In the genomic region with DNA sequence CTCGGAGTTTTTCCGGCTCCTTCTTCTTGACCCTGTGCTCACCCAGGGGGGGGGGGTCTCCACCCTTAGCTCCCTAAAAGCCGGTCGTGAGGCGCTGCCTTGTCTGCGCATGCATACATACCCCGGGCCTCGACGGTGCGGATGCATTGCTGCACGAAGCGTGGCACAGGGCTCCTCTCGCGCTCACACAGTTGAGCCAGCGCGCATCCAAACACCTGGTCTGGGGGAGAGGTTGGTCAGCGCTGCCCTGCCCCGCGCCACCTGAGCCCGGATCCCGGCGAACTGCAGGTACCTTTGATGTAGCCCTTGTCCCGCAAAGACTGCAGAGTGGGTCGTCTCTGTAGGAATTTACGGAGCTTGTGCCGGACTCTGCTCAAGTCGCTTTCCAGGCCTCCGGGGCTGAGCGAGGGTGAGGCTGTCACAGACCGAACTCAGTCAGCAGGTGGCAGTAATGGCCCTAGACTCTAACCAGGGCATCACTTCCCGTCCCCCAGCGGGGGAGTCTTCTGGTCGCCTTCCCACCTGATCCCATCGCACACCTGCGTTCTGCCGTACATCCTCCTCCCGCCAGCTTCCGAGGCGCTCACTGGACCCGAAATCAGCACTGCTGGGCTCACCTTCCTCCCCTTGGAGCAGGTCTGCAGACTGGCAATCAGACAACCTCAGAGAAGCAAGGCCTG, we compare ENCODE assay signal across 7 mouse cellular contexts. TPM values are rescaled to one million over a fixed set of nuclear protein-coding genes. Genes with fewer than 3 reads are reported as not detected.
DNase-seq lines count a peak whose midpoint lies in the region; ATAC-seq and TF ChIP-seq lines count a peak whose summit lies in the region.

No protein-coding gene starts in this region.

- H3K36me3 ChIP-seq in ES-Bruce4 (ENCODE audit: control insufficient read depth, insufficient read depth, low read length, poor library complexity, severe bottlenecking) = no peaks in the 10 kb centered on the region
- no peaks in the 10 kb centered on the region for H3K36me3 ChIP-seq in heart, postnatal 0 days (replicated peaks; ENCODE audit: control insufficient read depth, insufficient read depth, low read length)
- H3K36me3 ChIP-seq in midbrain, embryonic 14.5 days (ENCODE audit: control insufficient read depth, insufficient read depth, low read length) = no peaks in the 10 kb centered on the region

- peak overlapping the region; percentile 56 for H3K4me2 ChIP-seq in heart, postnatal 0 days (ENCODE audit: low read depth, low read length)
- H3K4me2 ChIP-seq in midbrain, embryonic 14.5 days (ENCODE audit: low read length) = peak overlapping the region; percentile 55

- peak; percentile 81 for TF ChIP-seq CTCF in ES-Bruce4 (IDR thresholded peaks at IDR 0.05; ENCODE audit: low read depth, low read length)
- TF ChIP-seq CTCF in heart, postnatal 0 days (IDR thresholded peaks at IDR 0.05; ENCODE audit: low read depth) = peak; percentile 52

- H3K27ac ChIP-seq in ES-Bruce4 (ENCODE audit: insufficient read depth, low read length) = no peak overlapping the region
- H3K27ac ChIP-seq in heart, postnatal 0 days (ENCODE audit: low read depth) = no peak overlapping the region
- H3K27ac ChIP-seq in midbrain, embryonic 14.5 days (replicated peaks; ENCODE audit: low read depth, low read length) = no peak overlapping the region

- ATAC-seq in heart, postnatal 0 days (ENCODE audit: insufficient read depth, low read depth) = peak; percentile 57
- 0 out of 2 replicates have a peak, but pooled peaks have one; percentile 34 for ATAC-seq in midbrain, embryonic 14.5 days (ENCODE audit: low FRiP score, low TSS enrichment)

- H3K9me3 ChIP-seq in ES-Bruce4 (replicated peaks; ENCODE audit: control insufficient read depth, insufficient read depth, low read length, poor library complexity, severe bottlenecking) = no peaks in the 10 kb centered on the region
- no peaks in the 10 kb centered on the region for H3K9me3 ChIP-seq in heart, postnatal 0 days (replicated peaks; ENCODE audit: control insufficient read depth, low read length)
- no peaks in the 10 kb centered on the region for H3K9me3 ChIP-seq in midbrain, embryonic 14.5 days (ENCODE audit: control insufficient read depth, low read length)

- peak overlapping the region; percentile 40 for H3K4me3 ChIP-seq in ES-Bruce4 (ENCODE audit: low read depth, low read length)
- peak overlapping the region; percentile 15 for H3K4me3 ChIP-seq in heart, postnatal 0 days (ENCODE audit: low read depth, low read length)
- peak overlapping the region; percentile 25 for H3K4me3 ChIP-seq in midbrain, embryonic 14.5 days (replicated peaks; ENCODE audit: low read depth, low read length)

- peak; percentile 85 for DNase-seq in R1 (ENCODE audit: low read depth, low spot score)
- peak; percentile 43 for DNase-seq in embryo, embryonic 11.5 days (ENCODE audit: low read depth, low spot score)
- no peak for DNase-seq in heart, postnatal 0 days (ENCODE audit: low spot score)
- peak; percentile 79 to 86 for DNase-seq in kidney, postnatal 4 days
- peak; percentile 76 for DNase-seq in midbrain, embryonic 14.5 days
- no peak for DNase-seq in c-Kit-positive CD71-positive TER-119-positive erythroid progenitor cells, embryonic 14.5 days (ENCODE audit: low spot score)

- 22% methylated on average over 40 of the region's 40 CpGs for WGBS in heart, postnatal 0 days
- WGBS in midbrain, embryonic 14.5 days = 17% methylated on average over 40 of the region's 40 CpGs

- no peak for TF ChIP-seq EP300 in ES-Bruce4 (IDR thresholded peaks at IDR 0.05; ENCODE audit: insufficient read depth, low read depth, low read length)
- TF ChIP-seq EP300 in heart, postnatal 0 days (IDR thresholded peaks at IDR 0.05; ENCODE audit: low read depth) = no peak

- H3K4me1 ChIP-seq in ES-Bruce4 (ENCODE audit: control insufficient read depth, insufficient read depth, low read length) = peaks cover 5% of the 10 kb centered on the region
- no peaks in the 10 kb centered on the region; the same call in 1 of the 2 replicates for H3K4me1 ChIP-seq in heart, postnatal 0 days (ENCODE audit: control insufficient read depth, insufficient read depth)
- H3K4me1 ChIP-seq in midbrain, embryonic 14.5 days (ENCODE audit: control insufficient read depth, insufficient read depth, low read length) = 0 out of 2 replicates have a peak, but pooled peaks cover 3% of the 10 kb centered on the region

- peak overlapping the region; percentile 19 for H3K9ac ChIP-seq in ES-Bruce4 (ENCODE audit: low read depth, poor library complexity, severe bottlenecking)
- H3K9ac ChIP-seq in heart, postnatal 0 days (replicated peaks; ENCODE audit: low read depth, low read length) = no peak overlapping the region
- peak overlapping the region; percentile 21; the same call in 1 of the 2 replicates for H3K9ac ChIP-seq in midbrain, embryonic 14.5 days (replicated peaks; ENCODE audit: low read length)

- no peak for TF ChIP-seq POLR2A in ES-Bruce4 (IDR thresholded peaks at IDR 0.05; ENCODE audit: insufficient read depth, low read length)

- H3K27me3 ChIP-seq in ES-Bruce4 (ENCODE audit: control insufficient read depth, insufficient read depth, low read length, poor library complexity, severe bottlenecking) = no peaks in the 10 kb centered on the region
- peaks cover 14% of the 10 kb centered on the region; the same call in 1 of the 2 replicates for H3K27me3 ChIP-seq in heart, postnatal 0 days (ENCODE audit: control insufficient read depth, insufficient read depth, low read length)
- peaks cover 23% of the 10 kb centered on the region for H3K27me3 ChIP-seq in midbrain, embryonic 14.5 days (ENCODE audit: control insufficient read depth, insufficient read depth, low read length)

RNA-seq across cellular contexts. Expression of a gene that starts 29.6 kb away (rescaled TPM):
- 8.5 and 9.8 TPM in 2 replicates for polyA plus RNA-seq in ES-Bruce4 (2011; ENCODE audit: insufficient read depth, insufficient read length, low read depth, missing spikeins)
- total RNA-seq in heart, postnatal 0 days (2014; rRNA removed; ENCODE audit: low replicate concordance) = 9.7 and 15.1 TPM in 2 replicates
- 5.4 and 6.5 TPM in 2 replicates for polyA plus RNA-seq in heart, postnatal 0 days (2015; fragmentation: Nextera tagmentation; extraction: Ambion mirVana)
- polyA plus RNA-seq in midbrain, embryonic 14.5 days (2014; fragmentation: Nextera tagmentation; extraction: Ambion mirVana) = 2.1 and 4.0 TPM in 2 replicates

Comparison
In these comparisons a context has a peak if more than half of its experiments do, and no peak if none do; other contexts are left out.
1. DNase-seq: peak in R1 (single experiment), embryo, embryonic 11.5 days (single experiment), kidney, postnatal 4 days (2 of 2) and midbrain, embryonic 14.5 days (single experiment); none in heart, postnatal 0 days (single experiment) and c-Kit-positive CD71-positive TER-119-positive erythroid progenitor cells, embryonic 14.5 days (single experiment).
2. Peak in every context shown above with its lines, with median percentiles within 50 percentile points of each other: H3K4me3 ChIP-seq.